Mouse (Mus musculus) kidney, adult 8-10 months (tissue): ENCODE measurements at regions not wholly inside any gene's neighbourhood (a gene's known extent, or its start where the extent isn't known, plus 50 kb on each side); places are given as distances from the start of the nearest gene placed in this dataset.

Experiments
- DNase-seq, 2 experiments: peaks; one replicate each; pipeline ENCODE4 v3.0.0; 2022

- no peak for DNase-seq
Observed at GRCm38 (mm10) chr13:116243272-116243784, 66.2 kb downstream of the Isl1 start.

- no peak for DNase-seq
Observed at GRCm38 (mm10) chr13:116215101-116215500, 94.4 kb downstream of the Isl1 start.

GRCm38 (mm10) chr13:116213843-116214829 lies 95.4 kb downstream of the Isl1 start:
- DNase-seq, result no peak

- no peak for DNase-seq
Observed at GRCm38 (mm10) chr13:116201177-116201920, 108.1 kb downstream of the Isl1 start.

GRCm38 (mm10) chr13:116187059-116187458 lies 122.4 kb downstream of the Isl1 start:
- no peak for DNase-seq

GRCm38 (mm10) chr13:116177781-116178180 lies 131.7 kb downstream of the Isl1 start:
- DNase-seq, result no peak

GRCm38 (mm10) chr13:116174976-116175375 lies 134.5 kb downstream of the Isl1 start:
- DNase-seq, result no peak

- no peak for DNase-seq
Observed at GRCm38 (mm10) chr13:116173866-116174265, 135.6 kb downstream of the Isl1 start.

GRCm38 (mm10) chr13:116143022-116143421 lies 166.5 kb downstream of the Isl1 start:
- no peak for DNase-seq

GRCm38 (mm10) chr13:116118664-116119063 lies 190.8 kb downstream of the Isl1 start:
- no peak for DNase-seq

GRCm38 (mm10) chr13:116111032-116111808 lies 198.3 kb downstream of the Isl1 start:
- no peak for DNase-seq

- DNase-seq, result no peak
Observed at GRCm38 (mm10) chr13:116110578-116110977, 198.9 kb downstream of the Isl1 start.

- no peak for DNase-seq
Observed at GRCm38 (mm10) chr13:116087541-116088308, 221.8 kb downstream of the Isl1 start.

GRCm38 (mm10) chr13:116087140-116087539 lies 222.3 kb downstream of the Isl1 start:
- DNase-seq, result no peak

GRCm38 (mm10) chr13:116056976-116057647 lies 252.4 kb downstream of the Isl1 start:
- no peak for DNase-seq

GRCm38 (mm10) chr13:116056112-116056652 lies 253.3 kb downstream of the Isl1 start:
- no peak for DNase-seq

- DNase-seq, result no peak
Observed at GRCm38 (mm10) chr13:116036166-116036565, 273.3 kb downstream of the Isl1 start.

- no peak for DNase-seq
Observed at GRCm38 (mm10) chr13:116030152-116030720, 279.3 kb downstream of the Isl1 start.

GRCm38 (mm10) chr13:116028583-116028982 lies 280.9 kb downstream of the Isl1 start:
- DNase-seq, result no peak

GRCm38 (mm10) chr13:116027147-116027546 lies 282.3 kb downstream of the Isl1 start:
- DNase-seq, result no peak

GRCm38 (mm10) chr13:116017886-116018285 lies 291.6 kb downstream of the Isl1 start:
- no peak for DNase-seq
